Mouse (Mus musculus): ENCODE data around the gene Gng11. TPM values are rescaled to one million over a fixed set of nuclear protein-coding genes. Genes with fewer than 3 reads are reported as not detected.

Gene Gng11
- total RNA-seq (2023) = under 1 TPM in 1 of 2 experiments, not detected in 1; 0.55 TPM

DNA sequence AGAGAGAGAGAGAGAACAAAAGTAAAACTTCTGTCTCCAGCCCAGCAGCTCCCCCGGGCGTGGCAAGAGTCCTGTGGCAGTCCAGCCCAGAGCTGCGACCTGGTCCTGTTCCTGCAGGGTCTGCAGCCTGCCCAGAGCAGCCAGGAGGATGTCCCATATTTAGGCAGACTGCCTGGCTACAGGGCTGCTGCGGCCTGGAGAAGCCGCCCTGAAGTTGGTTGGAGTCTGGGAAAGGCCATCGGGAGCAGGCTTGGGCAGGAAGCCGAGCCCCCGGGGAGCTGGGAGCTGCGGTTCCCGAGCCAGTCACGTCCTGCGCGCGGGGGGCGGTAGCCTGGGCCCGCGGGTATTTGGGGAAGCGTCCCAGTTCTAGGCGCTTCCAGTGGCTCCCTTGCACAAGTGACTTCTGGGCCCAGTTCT is at the start of gene Gng11:
Gene Gng11, plus strand, starts transcription at position 15 of the 417 bp plus-strand sequence.

DNA sequence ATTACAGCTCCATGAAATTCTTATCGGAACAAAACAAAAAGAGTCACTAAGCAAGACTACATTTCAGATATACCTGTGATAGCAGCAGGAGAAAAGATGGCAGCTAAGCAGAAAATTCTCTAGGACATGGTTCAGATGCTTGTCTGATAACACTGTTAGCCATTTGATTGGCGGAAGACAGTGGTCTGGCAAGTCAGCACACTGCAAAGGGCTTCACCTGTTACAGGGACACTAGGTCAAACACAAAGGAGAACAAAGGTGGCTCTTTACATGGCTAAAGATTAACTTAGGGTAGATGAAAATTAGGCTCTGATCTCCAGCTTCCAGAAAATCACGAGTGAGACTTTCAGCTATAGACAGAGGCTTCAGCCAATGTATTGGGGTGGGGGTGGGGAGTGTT is 15.0 kb upstream of the Gng11 start, which contains the start of gene Tfpi2:
Gene Tfpi2, minus strand, starts transcription at position 170 of the 400 bp plus-strand sequence.

GRCm38 (mm10) chr6:3993492-3993891 is 10.2 kb upstream of the Gng11 start, which contains the start of gene Gngt1:
Gene Gngt1 (plus strand): TSS chr6:3993792.

Other genes starting within 250 kb of the Gng11 start
- not detected for gene Calcr, start 239.2 kb upstream of the Gng11 start, total RNA-seq (2023)
- gene Tfpi2, start 15.0 kb upstream of the Gng11 start, total RNA-seq (2023) = not detected
- gene Gngt1, start 10.1 kb upstream of the Gng11 start, total RNA-seq (2023) = not detected
- 10 to 100 TPM; 15.6 to 23.3 TPM for gene Bet1, start 83.1 kb downstream of the Gng11 start, total RNA-seq (2023)

Measured in monocyte, adult 59 days (primary cell).